Mouse (Mus musculus) stomach, embryonic 16.5 days (tissue): ENCODE data around the gene H1foo. TPM values are rescaled to one million over a fixed set of nuclear protein-coding genes. Genes with fewer than 3 reads are reported as not detected.

ENCODE experiments used
- ATAC-seq: fragments of 200-750 bp; cut with Nextera tagmentation; 2 replicates; pipeline ENCODE4 v1.8.0; 2017; ENCODE audit warnings: moderate number of reproducible peaks, moderate TSS enrichment; ENCODE audit not compliant: insufficient read depth, low FRiP score
- H3K27ac ChIP-seq: fragments of 300-500 bp; sonication (generic); 2 replicates; pipeline ENCODE4 v1.5.1; 2014; ENCODE audit warnings: low read length
- H3K27me3 ChIP-seq: fragments of 300-500 bp; sonication (generic); 2 replicates; pipeline ENCODE4 v1.6.1; 2014; ENCODE audit warnings: low read length, control low read depth, mixed read lengths; ENCODE audit not compliant: control insufficient read depth, insufficient read depth
- H3K36me3 ChIP-seq: fragments of 300-500 bp; sonication (generic); 2 replicates; pipeline ENCODE4 v1.6.1; 2014; ENCODE audit warnings: low read length; ENCODE audit not compliant: control insufficient read depth, insufficient read depth
- H3K4me1 ChIP-seq: fragments of 300-500 bp; sonication (generic); 2 replicates; pipeline ENCODE4 v1.6.1; 2014; ENCODE audit warnings: low read length, control low read depth, mixed read lengths; ENCODE audit not compliant: control insufficient read depth, insufficient read depth
- H3K4me2 ChIP-seq: fragments of 300-500 bp; sonication (generic); 2 replicates; pipeline ENCODE4 v1.6.1; 2014; ENCODE audit warnings: low read depth, low read length, mixed read lengths
- H3K4me3 ChIP-seq: fragments of 300-500 bp; sonication (generic); replicated peaks from 2 replicates; pipeline ENCODE4 v1.5.1; 2014; ENCODE audit warnings: mild to moderate bottlenecking, low read length
- H3K9ac ChIP-seq: fragments of 300-500 bp; sonication (generic); 2 replicates; pipeline ENCODE4 v1.6.1; 2014; ENCODE audit warnings: low read length
- H3K9me3 ChIP-seq: fragments of 300-500 bp; sonication (generic); replicated peaks from 2 replicates; pipeline ENCODE4 v1.6.1; 2016; ENCODE audit warnings: low read length, control low read depth; ENCODE audit not compliant: control insufficient read depth
- WGBS: fragments of 180-500 bp; shearing (Covaris S2); extraction: QIAGEN DNeasy Blood & Tissue Kit; methylation state at CpG from one replicate; pipeline ENCODE4 v1.1.7; 2014; 5-methylcytosine and 5-hydroxymethylcytosine counted together
- polyA plus RNA-seq: library from polyadenylated mRNA; unstranded; fragments of >200 nt; fragmentation: Nextera tagmentation; extraction: Ambion mirVana; gene quantifications from 2 replicates; pipeline ENCODE4 v1.2.1, GENCODE M21; 2015

The H1foo gene
- polyA plus RNA-seq, 1 experiment from 2014 or later = not detected

DNA sequence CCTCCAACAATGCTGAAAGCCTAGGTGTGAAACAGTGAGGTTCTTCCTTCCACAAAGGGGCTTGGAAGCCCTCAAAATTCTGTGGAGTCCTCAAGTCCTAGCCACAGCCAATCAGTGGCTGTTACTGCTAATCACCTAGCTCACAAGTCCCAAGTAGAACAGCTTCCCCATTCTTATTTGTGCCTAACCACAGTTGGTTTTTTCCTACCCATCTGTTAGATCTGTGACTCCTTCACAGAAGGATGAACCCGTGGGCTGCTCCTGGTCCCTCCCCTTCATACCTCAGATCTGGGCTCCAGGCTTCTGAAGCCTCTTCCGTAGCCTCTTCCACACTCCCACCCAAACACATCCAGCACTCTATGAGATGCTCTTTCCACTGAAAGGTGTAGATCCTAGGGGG is 37.9 kb upstream of the H1foo start:
- no peaks in the 10 kb centered on the region for H3K27me3 ChIP-seq
- H3K27ac ChIP-seq = no peak overlapping the region
- H3K9ac ChIP-seq = no peak overlapping the region
- H3K36me3 ChIP-seq = no peaks in the 10 kb centered on the region
- no peak overlapping the region for H3K4me3 ChIP-seq
- H3K4me2 ChIP-seq = no peak overlapping the region
- H3K9me3 ChIP-seq = no peaks in the 10 kb centered on the region
- 76% methylated on average over 2 of the region's 2 CpGs for WGBS
- H3K4me1 ChIP-seq = no peaks in the 10 kb centered on the region; the same call in 1 of the 2 replicates
- ATAC-seq = no peak

DNA sequence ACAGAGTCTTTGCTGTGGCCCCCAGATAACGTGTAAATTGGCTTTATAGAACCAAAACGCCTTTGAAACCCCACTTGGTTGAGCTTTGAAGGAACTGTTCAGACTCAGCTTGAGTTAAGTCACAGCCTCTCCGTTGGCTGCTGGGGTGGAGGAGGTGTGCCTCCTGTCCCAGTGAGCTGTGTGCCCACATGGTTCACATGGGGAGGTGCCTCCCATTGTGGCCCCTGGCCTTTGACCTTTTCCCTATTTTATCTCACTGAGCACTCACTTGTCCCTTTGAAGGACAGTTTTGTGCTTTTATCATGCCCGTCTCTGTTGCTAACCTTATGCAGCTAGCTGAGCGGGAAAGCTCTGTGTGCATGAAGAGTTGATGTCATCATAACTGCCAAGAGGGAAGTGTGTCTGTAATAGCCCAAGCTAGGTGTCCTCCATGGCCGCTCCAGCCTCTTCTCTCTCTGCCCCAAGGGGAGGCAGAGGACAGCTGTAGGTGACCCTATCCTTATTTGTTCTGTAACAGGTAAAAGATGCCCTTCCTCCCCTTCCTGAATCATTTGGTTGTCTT is 36.2 kb upstream of the H1foo start:
- H3K9me3 ChIP-seq = no peaks in the 10 kb centered on the region
- 41% methylated on average over 6 of the region's 6 CpGs for WGBS
- no peak overlapping the region for H3K9ac ChIP-seq
- no peaks in the 10 kb centered on the region for H3K27me3 ChIP-seq
- H3K4me1 ChIP-seq = no peaks in the 10 kb centered on the region; the same call in 1 of the 2 replicates
- no peak overlapping the region for H3K4me3 ChIP-seq
- no peaks in the 10 kb centered on the region for H3K36me3 ChIP-seq
- no peak overlapping the region for H3K4me2 ChIP-seq
- no peak for ATAC-seq
- H3K27ac ChIP-seq = no peak overlapping the region

DNA sequence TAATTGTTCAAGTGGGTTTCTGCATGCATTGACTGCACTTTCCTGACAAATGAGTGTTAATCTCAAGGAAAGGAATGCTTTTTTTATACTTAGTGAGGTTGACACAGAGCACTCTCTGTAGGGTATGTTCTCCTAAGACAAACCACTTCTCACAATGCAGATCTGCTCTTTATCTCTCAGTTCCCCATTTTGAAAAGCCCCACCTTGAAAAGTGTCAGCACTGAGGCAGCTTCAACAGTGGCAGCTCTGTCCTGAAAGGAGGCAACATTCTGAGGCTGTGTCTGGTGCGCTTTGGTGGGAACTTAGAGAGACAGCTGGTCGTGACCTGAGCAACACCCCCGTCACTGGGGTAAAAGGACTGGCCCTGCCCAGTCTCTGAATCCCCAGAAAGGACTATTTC is 35.7 kb upstream of the H1foo start:
- H3K27ac ChIP-seq = no peak overlapping the region
- H3K27me3 ChIP-seq = no peaks in the 10 kb centered on the region
- H3K9ac ChIP-seq = no peak overlapping the region
- H3K36me3 ChIP-seq = no peaks in the 10 kb centered on the region
- no peaks in the 10 kb centered on the region; the same call in 1 of the 2 replicates for H3K4me1 ChIP-seq
- WGBS = 81% methylated on average over 3 of the region's 3 CpGs
- no peak overlapping the region for H3K4me3 ChIP-seq
- ATAC-seq = no peak
- H3K9me3 ChIP-seq = no peaks in the 10 kb centered on the region
- H3K4me2 ChIP-seq = no peak overlapping the region

DNA sequence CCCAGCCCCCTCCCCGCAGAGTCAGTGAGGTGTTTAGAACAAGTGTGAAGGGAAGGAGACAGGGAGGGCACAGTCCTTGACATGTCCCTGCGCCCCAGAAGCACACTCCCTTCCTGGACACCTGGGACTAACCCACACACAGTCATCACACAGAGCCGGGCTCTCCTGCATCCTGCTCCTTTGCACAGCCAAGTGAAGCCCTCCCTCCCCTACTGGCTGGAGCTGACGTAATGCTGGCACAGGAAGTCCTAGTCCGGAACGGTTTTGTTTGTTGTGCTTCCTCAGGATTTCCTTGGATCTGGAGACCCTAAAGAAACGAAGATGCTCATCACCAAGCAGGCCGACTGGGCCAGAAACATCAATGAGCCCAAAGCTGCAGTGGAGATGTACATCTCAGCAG is 34.8 kb upstream of the H1foo start:
- H3K9me3 ChIP-seq = no peaks in the 10 kb centered on the region
- H3K4me2 ChIP-seq = no peak overlapping the region
- 0 out of 2 replicates have a peak overlapping the region, but pooled peaks have one; percentile 19 for H3K9ac ChIP-seq
- H3K4me1 ChIP-seq = no peaks in the 10 kb centered on the region; the same call in 1 of the 2 replicates
- H3K27ac ChIP-seq = peak overlapping the region; percentile 66; the same call in 1 of the 2 replicates
- no peak overlapping the region for H3K4me3 ChIP-seq
- ATAC-seq = peak; percentile 61; the same call in 1 of the 2 replicates
- 65% methylated on average over 8 of the region's 8 CpGs for WGBS
- no peaks in the 10 kb centered on the region for H3K27me3 ChIP-seq
- no peaks in the 10 kb centered on the region for H3K36me3 ChIP-seq

DNA sequence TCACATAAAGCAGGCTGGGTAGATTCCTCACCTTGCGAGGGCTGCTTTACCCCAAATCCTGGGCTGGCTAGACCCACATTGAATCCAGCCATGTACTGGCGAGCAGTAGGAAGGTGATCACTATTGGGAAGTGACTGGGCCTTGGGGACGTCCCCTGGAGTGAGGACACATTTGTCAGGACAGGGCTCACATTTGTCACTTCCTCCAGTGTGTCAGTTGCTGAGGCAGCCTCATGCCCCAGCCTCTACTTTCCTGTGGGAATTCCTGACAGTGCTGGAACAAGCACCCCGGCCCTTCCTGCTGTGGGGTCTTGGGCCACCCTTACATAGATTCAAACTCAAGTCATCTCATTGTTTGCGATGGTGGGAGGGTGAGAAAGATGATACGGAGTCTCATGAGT is 33.0 kb upstream of the H1foo start:
- no peaks in the 10 kb centered on the region for H3K36me3 ChIP-seq
- no peaks in the 10 kb centered on the region for H3K9me3 ChIP-seq
- no peak overlapping the region for H3K9ac ChIP-seq
- H3K4me2 ChIP-seq = no peak overlapping the region
- 77% methylated on average over 6 of the region's 6 CpGs for WGBS
- no peak for ATAC-seq
- no peak overlapping the region for H3K27ac ChIP-seq
- H3K4me3 ChIP-seq = no peak overlapping the region
- H3K27me3 ChIP-seq = no peaks in the 10 kb centered on the region
- H3K4me1 ChIP-seq = no peaks in the 10 kb centered on the region; the same call in 1 of the 2 replicates

DNA sequence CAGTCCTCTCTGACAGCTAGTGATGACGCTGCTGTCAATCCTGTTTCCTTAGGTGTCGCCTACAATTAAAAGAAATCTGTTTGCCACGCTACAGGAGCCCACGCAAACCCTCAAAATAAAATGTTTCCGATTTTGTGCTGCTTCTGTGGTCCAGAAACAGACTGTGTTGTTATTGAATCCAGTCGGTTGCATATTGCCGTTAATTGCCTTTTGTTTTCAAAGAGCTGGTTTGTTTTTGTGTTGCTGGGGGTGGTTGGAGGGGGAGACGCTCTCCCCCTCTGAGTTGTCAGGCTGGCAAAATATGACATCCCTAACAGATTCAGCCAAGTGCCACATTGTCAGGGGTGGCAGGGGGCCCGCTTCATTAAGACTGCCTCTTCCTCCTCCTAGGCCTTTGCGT is 31.3 kb upstream of the H1foo start:
- Histone ChIP-seq H3K36me3 (no peaks in the 10 kb centered on the region), H3K27me3 (no peaks in the 10 kb centered on the region), H3K4me3 (no peak overlapping the region), H3K27ac (no peak overlapping the region), H3K4me2 (no peak overlapping the region), H3K4me1 (no peaks in the 10 kb centered on the region; the same call in 1 of the 2 replicates), H3K9me3 (no peaks in the 10 kb centered on the region), H3K9ac (no peak overlapping the region)
- ATAC-seq = no peak
- 90% methylated on average over 10 of the region's 10 CpGs for WGBS

DNA sequence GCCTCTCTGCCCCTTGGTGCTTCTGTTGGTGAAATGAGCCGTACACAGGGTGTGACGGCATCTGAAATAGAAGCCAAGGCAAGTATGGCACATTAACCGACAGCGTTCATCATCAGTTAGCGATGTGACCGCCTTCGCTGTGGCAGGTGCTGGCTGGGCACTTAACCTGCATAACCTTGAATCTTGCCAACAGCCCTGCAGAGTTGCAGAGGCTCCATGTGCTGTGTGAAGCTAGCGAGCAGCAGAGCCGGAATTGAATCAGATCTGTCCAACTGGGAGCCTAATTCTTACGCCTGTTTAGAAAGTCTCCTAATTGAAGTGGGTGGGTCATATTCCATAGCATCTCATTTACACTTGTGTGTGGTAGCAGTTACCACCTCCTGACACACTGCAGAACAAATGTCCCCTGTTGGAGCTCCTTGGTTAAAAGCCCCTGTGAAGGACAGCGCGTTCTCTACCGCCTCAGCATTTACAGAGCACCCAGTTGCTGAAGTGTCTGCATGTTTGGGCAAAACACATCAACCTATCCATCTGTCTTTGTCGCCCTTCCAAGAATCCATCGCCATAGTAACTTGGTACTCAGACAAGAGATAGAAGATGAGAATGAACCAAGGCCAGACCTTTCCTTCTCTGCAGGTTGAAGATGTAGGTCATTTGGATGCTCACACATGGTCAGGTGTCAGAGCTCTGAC is 30.1 kb upstream of the H1foo start:
- Histone ChIP-seq H3K9me3 (no peaks in the 10 kb centered on the region), H3K4me2 (no peak overlapping the region), H3K27me3 (no peaks in the 10 kb centered on the region), H3K4me3 (no peak overlapping the region), H3K36me3 (no peaks in the 10 kb centered on the region), H3K4me1 (no peaks in the 10 kb centered on the region), H3K27ac (no peak overlapping the region), H3K9ac (no peak overlapping the region)
- WGBS = 81% methylated on average over 15 of the region's 15 CpGs
- no peak for ATAC-seq

DNA sequence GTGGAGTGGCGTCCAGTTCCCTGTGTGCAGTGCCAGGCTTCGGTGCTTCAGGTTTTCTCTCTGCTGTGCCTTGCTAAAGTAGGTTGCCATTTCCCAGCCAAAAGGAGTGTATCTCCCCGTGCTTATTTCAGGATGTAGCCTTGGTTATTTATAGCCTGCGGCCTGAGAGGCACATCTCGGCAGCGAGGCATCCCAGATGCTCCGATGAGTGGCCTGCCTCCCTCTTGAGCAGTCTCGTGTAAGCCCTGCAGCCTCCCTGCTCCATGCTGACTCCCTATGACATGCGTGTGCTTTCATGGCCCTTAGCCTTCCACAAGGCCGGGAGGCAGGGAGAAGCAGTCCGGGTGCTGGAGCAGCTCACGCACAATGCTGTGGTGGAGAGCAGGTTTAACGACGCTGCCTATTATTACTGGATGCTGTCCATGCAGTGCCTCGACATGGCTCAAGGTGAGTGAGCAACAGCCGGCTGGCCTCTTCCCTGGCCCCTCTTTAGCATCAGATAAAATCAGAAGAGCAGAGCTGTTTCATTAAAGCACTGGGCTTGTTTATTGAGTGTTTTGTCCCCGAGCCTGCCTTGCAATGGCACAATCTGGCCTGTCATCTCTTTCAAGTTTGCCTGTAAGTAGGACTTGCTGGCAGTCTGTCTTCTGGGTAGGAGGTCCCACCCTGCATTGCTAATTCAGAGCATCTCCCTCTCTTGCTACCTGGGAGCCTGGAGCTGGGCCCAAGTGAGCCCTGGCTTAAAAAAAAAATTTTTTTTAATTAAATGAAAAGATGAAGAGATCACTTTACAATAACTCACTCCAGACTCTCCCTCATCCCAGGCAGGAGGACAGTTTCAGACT is 28.9 kb upstream of the H1foo start:
- no peak overlapping the region for H3K4me2 ChIP-seq
- no peak overlapping the region for H3K9ac ChIP-seq
- H3K4me1 ChIP-seq = no peaks in the 10 kb centered on the region
- 61% methylated on average over 17 of the region's 17 CpGs for WGBS
- ATAC-seq = no peak
- no peaks in the 10 kb centered on the region for H3K27me3 ChIP-seq
- no peaks in the 10 kb centered on the region for H3K9me3 ChIP-seq
- H3K27ac ChIP-seq = no peak overlapping the region
- H3K4me3 ChIP-seq = no peak overlapping the region
- no peaks in the 10 kb centered on the region for H3K36me3 ChIP-seq

DNA sequence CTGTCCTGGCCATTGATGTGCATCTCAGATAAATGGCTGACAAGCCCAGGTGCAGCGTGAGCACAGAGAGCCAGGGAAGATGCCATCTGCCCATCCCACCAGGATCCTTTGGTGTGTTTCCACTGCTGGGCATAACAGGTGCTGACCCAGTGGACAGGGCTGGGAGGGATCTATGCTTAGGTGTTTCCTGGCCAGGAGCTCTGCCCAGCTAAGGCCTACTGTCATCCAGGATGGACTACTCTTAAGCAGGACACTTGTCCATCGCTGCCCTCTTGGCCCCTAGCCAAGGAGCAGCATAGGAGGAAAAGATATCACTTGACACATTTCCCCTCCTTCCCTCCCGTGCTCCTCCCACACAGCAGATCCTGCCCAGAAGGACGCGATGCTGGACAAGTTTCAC is 28.1 kb upstream of the H1foo start:
- WGBS = 81% methylated on average over 5 of the region's 5 CpGs
- Histone ChIP-seq H3K27me3 (no peaks in the 10 kb centered on the region), H3K36me3 (no peaks in the 10 kb centered on the region), H3K27ac (no peak overlapping the region), H3K4me3 (no peak overlapping the region), H3K4me2 (no peak overlapping the region), H3K4me1 (no peaks in the 10 kb centered on the region), H3K9ac (no peak overlapping the region), H3K9me3 (no peaks in the 10 kb centered on the region)
- ATAC-seq = peak; percentile 51; the same call in 1 of the 2 replicates
